10 mouse cellular contexts compared by ENCODE assay signal in the genomic region with DNA sequence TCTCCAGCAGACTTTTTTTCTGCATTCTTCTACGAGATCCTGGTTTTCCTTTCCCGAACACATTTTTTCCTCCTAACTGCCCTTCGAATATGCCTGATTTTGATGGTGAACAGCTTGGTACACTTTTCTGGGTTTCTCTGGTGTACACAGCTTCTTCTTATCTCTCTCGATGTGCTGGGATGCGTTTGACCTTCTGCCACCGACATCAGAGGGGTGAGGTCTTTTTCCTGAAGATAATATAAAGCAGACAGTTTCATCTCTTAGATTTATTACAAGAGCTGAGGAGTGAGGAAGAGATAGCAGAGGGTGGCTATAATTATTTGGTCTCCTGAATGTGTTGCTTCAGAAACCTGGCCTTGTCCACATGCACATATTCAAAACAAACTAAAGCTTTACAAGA.
"Had no signal": no experiment of that assay in that cellular context is flagged by ENCODE, and none has a peak within 500 bp of the region (broad histone marks: within the 10 kb centered on the region; RNA-seq: fewer than 3 reads in every experiment).

No protein-coding gene starts in this region.

- DNase-seq: kidney, adult 9 months; kidney, postnatal 14 days; left cerebral cortex, postnatal 4 days; lung, adult 18-20 months; right cerebral cortex, adult 18-20 months; right cerebral cortex, postnatal 25 days; thymus, postnatal 36 days had no signal

- H3K4me3 ChIP-seq: limb, embryonic 13.5 days; midbrain, embryonic 15.5 days had no signal

- H3K27ac ChIP-seq: limb, embryonic 13.5 days; liver, embryonic 14.5 days; midbrain, embryonic 15.5 days had no signal

- H3K4me2 ChIP-seq: limb, embryonic 13.5 days; midbrain, embryonic 15.5 days had no signal

- H3K36me3 ChIP-seq: limb, embryonic 13.5 days; midbrain, embryonic 15.5 days had no signal

- H3K27me3 ChIP-seq: limb, embryonic 13.5 days; midbrain, embryonic 15.5 days had no signal

- H3K4me1 ChIP-seq: limb, embryonic 13.5 days; midbrain, embryonic 15.5 days had no signal

- H3K9ac ChIP-seq: limb, embryonic 13.5 days; liver, embryonic 14.5 days; midbrain, embryonic 15.5 days had no signal

- H3K9me3 ChIP-seq: limb, embryonic 13.5 days; midbrain, embryonic 15.5 days had no signal
